Mouse (Mus musculus): ENCODE results near the gene Gpt2.

- no peak for TF ChIP-seq EP300 (IDR thresholded peaks at IDR 0.05; ENCODE audit: low read depth)
- no peak for TF ChIP-seq CTCF (IDR thresholded peaks at IDR 0.05; ENCODE audit: low read depth)
These were observed 64.7 kb downstream of the Gpt2 start for GRCm38 (mm10) chr8:85556986-85557600.
